Mouse (Mus musculus) embryonic facial prominence, embryonic 15.5 days (tissue): Measurements from ENCODE around the gene Znhit3. TPM values are rescaled to one million over a fixed set of nuclear protein-coding genes. Genes with fewer than 3 reads are reported as not detected.

Experiments used
- ATAC-seq: fragments of 200-750 bp; cut with Nextera tagmentation; 2 replicates; pipeline ENCODE4 v1.8.0; 2017; ENCODE audit warnings: low read depth, moderate TSS enrichment; ENCODE audit not compliant: insufficient number of reproducible peaks, low FRiP score, low TSS enrichment
- H3K27ac ChIP-seq: fragments of 300-500 bp; sonication (generic); replicated peaks from 2 replicates; pipeline ENCODE4 v1.5.1; 2015; ENCODE audit warnings: mild to moderate bottlenecking, inconsistent platforms
- H3K27me3 ChIP-seq: fragments of 300-500 bp; sonication (generic); 2 replicates; pipeline ENCODE4 v1.6.1; 2015; ENCODE audit warnings: inconsistent platforms
- H3K36me3 ChIP-seq: fragments of 300-500 bp; sonication (generic); 2 replicates; pipeline ENCODE4 v1.6.1; 2015; ENCODE audit warnings: mild to moderate bottlenecking, inconsistent platforms
- H3K4me1 ChIP-seq: fragments of 300-500 bp; sonication (generic); 2 replicates; pipeline ENCODE4 v1.6.1; 2015; ENCODE audit warnings: inconsistent platforms
- H3K4me2 ChIP-seq: fragments of 300-500 bp; sonication (generic); replicated peaks from 2 replicates; pipeline ENCODE4 v1.6.1; 2015; ENCODE audit warnings: mild to moderate bottlenecking, inconsistent platforms
- H3K4me3 ChIP-seq: fragments of 300-500 bp; sonication (generic); replicated peaks from 2 replicates; pipeline ENCODE4 v1.5.1; 2015; ENCODE audit warnings: mild to moderate bottlenecking, inconsistent platforms
- H3K9ac ChIP-seq: fragments of 300-500 bp; sonication (generic); 2 replicates; pipeline ENCODE4 v1.6.1; 2015; ENCODE audit warnings: inconsistent platforms
- H3K9me3 ChIP-seq: fragments of 300-500 bp; sonication (generic); replicated peaks from 2 replicates; pipeline ENCODE4 v1.6.1; 2016; ENCODE audit warnings: inconsistent platforms
- WGBS: fragments of 180-500 bp; shearing (Covaris S2); methylation state at CpG from one replicate; pipeline ENCODE4 v1.1.7; 2015; 5-methylcytosine and 5-hydroxymethylcytosine counted together
- polyA plus RNA-seq: library from polyadenylated mRNA; unstranded; fragments of >200 nt; fragmentation: Nextera tagmentation; extraction: Ambion mirVana; gene quantifications from 2 replicates; pipeline ENCODE4 v1.2.1, GENCODE M21; 2015

Znhit3 gene
- polyA plus RNA-seq, 1 experiment from 2014 or later: 58.1 TPM

GRCm38 (mm10) chr11:84873042-84873833, 42.9 kb downstream of the Znhit3 start:
- no peaks in the 10 kb centered on the region for H3K27me3 ChIP-seq
- H3K9me3 ChIP-seq: no peaks in the 10 kb centered on the region
- peaks cover 4% of the 10 kb centered on the region; the same call in 1 of the 2 replicates for H3K4me1 ChIP-seq
- no peak for ATAC-seq
- no peak overlapping the region for H3K9ac ChIP-seq
- WGBS: 78% methylated on average over 1 of the region's 1 CpGs
- H3K4me3 ChIP-seq: no peak overlapping the region
- 0 out of 2 replicates have a peak, but pooled peaks cover 4% of the 10 kb centered on the region for H3K36me3 ChIP-seq
- no peak overlapping the region for H3K27ac ChIP-seq
- H3K4me2 ChIP-seq: no peak overlapping the region

- ATAC-seq: no peak
- Histone ChIP-seq H3K9ac (0 out of 2 replicates have a peak overlapping the region, but pooled peaks have one; percentile 88), H3K4me2 (peak overlapping the region; percentile 47), H3K36me3 (no peaks in the 10 kb centered on the region), H3K9me3 (no peaks in the 10 kb centered on the region), H3K27me3 (no peaks in the 10 kb centered on the region), H3K4me3 (peak overlapping the region; percentile 91), H3K27ac (peak overlapping the region; percentile 98), H3K4me1 (peaks cover 7% of the 10 kb centered on the region; the same call in 1 of the 2 replicates)
- WGBS: 64% methylated on average over 4 of the region's 4 CpGs
Measured at GRCm38 (mm10) chr11:84871548-84872069, 44.6 kb downstream of the Znhit3 start.

GRCm38 (mm10) chr11:84871046-84871445, 45.1 kb downstream of the Znhit3 start:
- WGBS: 0% methylated on average over 10 of the region's 10 CpGs
- no peak; the same call in 1 of the 2 replicates for ATAC-seq
- peak overlapping the region; percentile 47 for H3K4me2 ChIP-seq

GRCm38 (mm10) chr11:84870337-84871043, 45.7 kb downstream of the Znhit3 start, which contains the start of gene Ggnbp2:
Gene Ggnbp2 (minus strand): TSS chr11:84870817.
- Histone ChIP-seq H3K4me1 (peaks cover 7% of the 10 kb centered on the region; the same call in 1 of the 2 replicates), H3K27me3 (no peaks in the 10 kb centered on the region), H3K4me3 (peak within 1 kb of the TSS; percentile 91), H3K9me3 (no peaks in the 10 kb centered on the region), H3K27ac (peak within 1 kb of the TSS; percentile 98), H3K4me2 (peak within 1 kb of the TSS; percentile 73), H3K36me3 (no peaks in the 10 kb centered on the region), H3K9ac (peak within 1 kb of the TSS; percentile 97)
- WGBS: under 1% methylated on average over 51 of the region's 62 CpGs
- peak; percentile 92 for ATAC-seq

More at GRCm38 (mm10) chr11:84871046-84871445, 45.1 kb downstream of the Znhit3 start:
- no peaks in the 10 kb centered on the region for H3K9me3 ChIP-seq
- H3K4me1 ChIP-seq: peaks cover 7% of the 10 kb centered on the region; the same call in 1 of the 2 replicates
- peak overlapping the region; percentile 98 for H3K27ac ChIP-seq
- no peaks in the 10 kb centered on the region for H3K27me3 ChIP-seq
- peak overlapping the region; percentile 91 for H3K4me3 ChIP-seq
- peak overlapping the region; percentile 88 for H3K9ac ChIP-seq
- no peaks in the 10 kb centered on the region for H3K36me3 ChIP-seq

- H3K9ac ChIP-seq: peak overlapping the region; percentile 97
- H3K9me3 ChIP-seq: no peaks in the 10 kb centered on the region
- peak overlapping the region; percentile 97 for H3K27ac ChIP-seq
- ATAC-seq: peak; percentile 89
- no peaks in the 10 kb centered on the region for H3K27me3 ChIP-seq
- H3K4me2 ChIP-seq: peak overlapping the region; percentile 73
- no peaks in the 10 kb centered on the region for H3K36me3 ChIP-seq
- peak overlapping the region; percentile 91 for H3K4me3 ChIP-seq
- under 1% methylated on average over 55 of the region's 61 CpGs for WGBS
- peaks cover 7% of the 10 kb centered on the region; the same call in 1 of the 2 replicates for H3K4me1 ChIP-seq
Measured at GRCm38 (mm10) chr11:84869537-84870232, 46.5 kb downstream of the Znhit3 start.

GRCm38 (mm10) chr11:84868786-84869259, 47.3 kb downstream of the Znhit3 start:
- H3K4me3 ChIP-seq: peak overlapping the region; percentile 91
- peak overlapping the region; percentile 97 for H3K27ac ChIP-seq
- H3K27me3 ChIP-seq: no peaks in the 10 kb centered on the region
- peaks cover 7% of the 10 kb centered on the region; the same call in 1 of the 2 replicates for H3K4me1 ChIP-seq
- WGBS: 7% methylated on average over 7 of the region's 7 CpGs
- H3K9me3 ChIP-seq: no peaks in the 10 kb centered on the region
- H3K9ac ChIP-seq: peak overlapping the region; percentile 97
- H3K36me3 ChIP-seq: no peaks in the 10 kb centered on the region
- peak overlapping the region; percentile 73 for H3K4me2 ChIP-seq
- no peak for ATAC-seq

- no peak overlapping the region for H3K4me3 ChIP-seq
- H3K4me1 ChIP-seq: peaks cover 7% of the 10 kb centered on the region; the same call in 1 of the 2 replicates
- H3K4me2 ChIP-seq: no peak overlapping the region
- H3K36me3 ChIP-seq: no peaks in the 10 kb centered on the region
- ATAC-seq: no peak
- no peak overlapping the region for H3K9ac ChIP-seq
- H3K9me3 ChIP-seq: no peaks in the 10 kb centered on the region
- H3K27me3 ChIP-seq: no peaks in the 10 kb centered on the region
- no peak overlapping the region for H3K27ac ChIP-seq
- WGBS: 87% methylated on average over 2 of the region's 2 CpGs
Measured at GRCm38 (mm10) chr11:84867586-84867985, 48.6 kb downstream of the Znhit3 start.

- ATAC-seq: no peak
- 42% methylated on average over 2 of the region's 2 CpGs for WGBS
Measured at GRCm38 (mm10) chr11:84865268-84865667, 50.9 kb downstream of the Znhit3 start.

More at GRCm38 (mm10) chr11:84865268-84865667, 50.9 kb downstream of the Znhit3 start:
- H3K27ac ChIP-seq: no peak overlapping the region
- no peak overlapping the region for H3K4me3 ChIP-seq
- no peak overlapping the region for H3K9ac ChIP-seq
- H3K9me3 ChIP-seq: no peaks in the 10 kb centered on the region
- no peak overlapping the region for H3K4me2 ChIP-seq
- no peaks in the 10 kb centered on the region for H3K27me3 ChIP-seq
- H3K4me1 ChIP-seq: peaks cover 7% of the 10 kb centered on the region; the same call in 1 of the 2 replicates
- peaks cover 5% of the 10 kb centered on the region; the same call in 1 of the 2 replicates for H3K36me3 ChIP-seq
